Mouse (Mus musculus) CH12.LX (cell line): ENCODE measurements around the gene Primpol. TPM values are rescaled to one million over a fixed set of nuclear protein-coding genes. Genes with fewer than 3 reads are reported as not detected.

Experiments
- DNase-seq: peaks from one replicate; pipeline ENCODE4 v3.0.0-alpha.2; 2013; ENCODE audit errors: extremely low read depth
- H3K27ac ChIP-seq: 2 replicates; pipeline ENCODE4 v1.5.1; 2012; ENCODE audit warnings: low read depth, mild to moderate bottlenecking, control low read depth, moderate library complexity; ENCODE audit not compliant: insufficient read depth
- H3K27me3 ChIP-seq: replicated peaks from 2 replicates; pipeline ENCODE3; 2012; ENCODE audit warnings: inconsistent platforms
- H3K36me3 ChIP-seq, 2 experiments: replicated peaks in 1 of 2; 2 replicates each; pipeline versions ENCODE3 to v1.6.1; 2012; ENCODE audit warnings: inconsistent platforms in 1 of 2, low read length in 1 of 2, mild to moderate bottlenecking in 1 of 2, mixed read lengths in 1 of 2, moderate library complexity in 1 of 2; ENCODE audit not compliant: control insufficient read depth in 1 of 2, insufficient read depth in 1 of 2
- H3K4me1 ChIP-seq, 2 experiments: 2 replicates each; pipeline ENCODE4 v1.6.1; 2012; ENCODE audit warnings: inconsistent platforms in 1 of 2, moderate library complexity in 1 of 2; ENCODE audit not compliant: insufficient read depth in 2 of 2, control insufficient read depth in 1 of 2
- H3K4me2 ChIP-seq: 2 replicates; pipeline ENCODE4 v1.6.1; 2012; ENCODE audit warnings: low read depth, mild to moderate bottlenecking, control low read depth; ENCODE audit not compliant: poor library complexity, insufficient read depth, severe bottlenecking
- H3K4me3 ChIP-seq, 3 experiments: fragments of 150-350 bp in 1 of 3; sonication (generic) in 1 of 3; replicated peaks in 1 of 3; 2 replicates each; pipeline versions ENCODE3 to v1.5.1; 2011 to 2012; ENCODE audit warnings: low read depth in 2 of 3, low read length in 2 of 3, mild to moderate bottlenecking in 2 of 3, moderate library complexity in 2 of 3, control low read depth in 1 of 3, improper control_type of control experiment in 1 of 3, inconsistent platforms in 1 of 3, mixed read lengths in 1 of 3; ENCODE audit not compliant: poor library complexity in 1 of 3
- H3K79me2 ChIP-seq: replicated peaks from 2 replicates; pipeline ENCODE4 v1.6.1; 2012; ENCODE audit warnings: mild to moderate bottlenecking, moderate library complexity; ENCODE audit not compliant: control insufficient read depth, poor library complexity, insufficient read depth, severe bottlenecking; ENCODE audit errors: extremely low read depth
- H3K9ac ChIP-seq: 2 replicates; pipeline ENCODE4 v1.6.1; 2012; ENCODE audit warnings: low read depth, mild to moderate bottlenecking, control low read depth, moderate library complexity; ENCODE audit not compliant: insufficient read depth
- H3K9me3 ChIP-seq: replicated peaks from 2 replicates; pipeline ENCODE3; 2012; ENCODE audit warnings: low read length, inconsistent platforms, mixed read lengths
- BHLHE40 ChIP-seq: IDR thresholded peaks from 2 replicates; pipeline ENCODE4 v1.6.1; 2011; ENCODE audit warnings: mild to moderate bottlenecking, low read depth, low read length, improper control_type of control experiment
- MAFK ChIP-seq: IDR thresholded peaks from 2 replicates; pipeline ENCODE4 v1.6.1; 2011; ENCODE audit warnings: low read length, improper control_type of control experiment; ENCODE audit not compliant: insufficient replicate concordance
- MEF2A ChIP-seq: IDR thresholded peaks from 2 replicates; pipeline ENCODE4 v1.6.1; 2014; ENCODE audit warnings: low read depth, mild to moderate bottlenecking, inconsistent platforms, low read length, improper control_type of control experiment, borderline replicate concordance
- PAX5 ChIP-seq: IDR thresholded peaks from 2 replicates; pipeline ENCODE4 v1.6.1; 2012; ENCODE audit warnings: low read length, inconsistent platforms, mixed read lengths
- SMC3 ChIP-seq: IDR thresholded peaks from 2 replicates; pipeline ENCODE4 v1.6.1; 2011; ENCODE audit warnings: low read depth, low read length, improper control_type of control experiment
- dilution Hi-C: fragments of 300-500 bp; cut with MboI; formaldehyde crosslinking; loops from 2 replicates; pipeline ENCODE4 v1.14.3; 2020; ENCODE audit warnings: low sequenced_read_pairs; ENCODE audit not compliant: extremely low pct_unique_long_range_greater_than_20kb, extremely low pct_ligation_motif_present
- in situ Hi-C: fragments of 300-500 bp; cut with MboI; formaldehyde crosslinking; loops from 3 replicates; pipeline ENCODE4 v1.14.3; 2019; ENCODE audit warnings: low sequenced_read_pairs, low pct_ligation_motif_present, low pct_unique_long_range_greater_than_20kb, mixed read lengths
- polyA plus RNA-seq: library from polyadenylated mRNA; unstranded; fragments of >175 nt; gene quantifications from 2 replicates; pipeline ENCODE4 v1.2.1, GENCODE M21; 2012; ENCODE audit warnings: low read depth; ENCODE audit not compliant: insufficient read length
- total RNA-seq, 2 experiments: library from RNA; depleted of rRNA; stranded (reverse); fragments of 300-350 nt in 1 of 2; fragments of >200 nt in 1 of 2; gene quantifications; 2 replicates each; pipeline ENCODE4 v1.2.3; 2012 to 2014

The Primpol gene
- total and polyA plus RNA-seq, 3 experiments, result 12.4 to 17.8 (median 15.3) TPM

- Histone ChIP-seq H3K79me2 (no peaks in the 10 kb centered on the region), H3K4me2 (no peak overlapping the region), H3K9me3 (no peaks in the 10 kb centered on the region), H3K4me1 (no peaks in the 10 kb centered on the region), H3K4me3 (no peak overlapping the region), H3K27me3 (no peaks in the 10 kb centered on the region), H3K27ac (no peak overlapping the region), H3K9ac (no peak overlapping the region), H3K36me3 (peaks cover 4 to 88% of the 10 kb centered on the region in 2 experiments)
- TF ChIP-seq MEF2A (no peak), SMC3 (no peak), PAX5 (no peak), MAFK (no peak), BHLHE40 (no peak)
- no peak for DNase-seq
- in situ Hi-C loops (no loop called here), dilution Hi-C loops (no loop called here)
These were observed 90.9 kb downstream of the Primpol start for GRCm38 (mm10) chr8:46526098-46526497.

Other genes with a start within 250 kb of the Primpol start
- gene Acsl1, start 146.2 kb downstream of the Primpol start, total RNA-seq (2012; rRNA removed), result 8.7 and 11.2 TPM in 2 replicates
- 19.5 and 20.6 TPM in 2 replicates for gene Acsl1, start 146.2 kb downstream of the Primpol start, total RNA-seq (2014; rRNA removed)
- 24.3 and 27.9 TPM in 2 replicates for gene Acsl1, start 146.2 kb downstream of the Primpol start, polyA plus RNA-seq
- 7.8 and 16.7 TPM in 2 replicates for gene Cenpu, start 65.2 kb downstream of the Primpol start, total RNA-seq (2012; rRNA removed)
- 26.8 and 32.4 TPM in 2 replicates for gene Cenpu, start 65.2 kb downstream of the Primpol start, total RNA-seq (2014; rRNA removed)
- gene Cenpu, start 65.2 kb downstream of the Primpol start, polyA plus RNA-seq, result 27.7 and 28.3 TPM in 2 replicates
- gene Casp3, start 79 bp upstream of the Primpol start, total RNA-seq (2012; rRNA removed), result 43.7 and 57.8 TPM in 2 replicates
- gene Casp3, start 79 bp upstream of the Primpol start, total RNA-seq (2014; rRNA removed), result 105 and 114 TPM in 2 replicates
- gene Casp3, start 79 bp upstream of the Primpol start, polyA plus RNA-seq, result 70.0 and 81.6 TPM in 2 replicates
- gene Irf2, start 122.5 kb upstream of the Primpol start, total RNA-seq (2012; rRNA removed), result 9.1 and 10.2 TPM in 2 replicates
- gene Irf2, start 122.5 kb upstream of the Primpol start, total RNA-seq (2014; rRNA removed), result 5.7 and 7.1 TPM in 2 replicates
- gene Irf2, start 122.5 kb upstream of the Primpol start, polyA plus RNA-seq, result 37.4 and 47.3 TPM in 2 replicates